Mouse (Mus musculus) thymus, postnatal 0 days (tissue): ENCODE data around the gene Thoc6. TPM values are rescaled to one million over a fixed set of nuclear protein-coding genes. Genes with fewer than 3 reads are reported as not detected.

Source experiments
- DNase-seq: peaks from one replicate; pipeline ENCODE4 v3.0.0-alpha.2; 2015; ENCODE audit warnings: low spot score
- polyA plus RNA-seq: library from polyadenylated mRNA; unstranded; fragments of >200 nt; fragmentation: Nextera tagmentation; extraction: Ambion mirVana; gene quantifications from 2 replicates; pipeline ENCODE4 v1.2.1, GENCODE M21; 2015

The Thoc6 gene
- polyA plus RNA-seq: 47.3 and 50.7 TPM in 2 replicates

GRCm38 (mm10) chr17:23673424-23674073, at the start of gene Thoc6, which contains the start of gene Hcfc1r1:
Gene Thoc6 (minus strand): TSS chr17:23673882.
Gene Hcfc1r1 (plus strand): TSS chr17:23673596.
- peak; percentile 96 for DNase-seq

DNA sequence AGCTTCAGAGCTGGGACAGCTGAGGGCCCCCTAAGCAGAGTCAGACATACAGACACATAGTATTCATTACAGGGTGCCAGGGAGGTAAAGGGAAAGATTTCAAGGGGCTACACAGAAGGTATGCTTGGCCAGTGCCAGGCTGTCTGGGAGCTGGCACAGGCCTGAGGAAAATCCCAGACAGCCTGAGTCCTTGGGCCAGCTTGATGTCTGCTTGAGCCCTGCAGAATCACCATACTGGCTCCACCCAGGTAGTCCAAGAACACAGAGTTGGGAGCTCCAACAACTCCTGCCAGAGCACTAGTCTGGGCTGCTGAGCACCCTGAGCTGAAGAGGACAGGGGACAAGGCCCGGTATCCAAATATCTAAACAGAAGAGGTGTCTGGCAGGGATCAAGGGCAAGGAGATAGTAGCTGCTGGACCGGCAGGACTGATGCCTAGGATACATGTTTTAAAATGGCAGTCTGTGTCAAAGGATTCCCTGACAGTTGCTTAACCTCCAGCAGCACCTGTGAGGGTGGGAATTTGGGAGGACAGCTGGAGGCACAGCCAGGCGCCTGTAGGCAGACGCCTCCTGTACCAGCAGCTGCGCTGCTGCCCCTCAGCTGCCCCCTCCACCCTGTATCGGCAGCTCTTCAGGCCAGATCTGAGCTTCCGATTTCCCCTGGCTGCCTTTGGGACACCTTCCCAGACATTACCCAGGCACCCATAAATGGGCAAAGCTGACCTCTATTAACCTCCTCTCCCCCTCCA, 48.9 kb upstream of the Thoc6 start, which contains the start of gene 1520401A03Rik:
TSS of gene 1520401A03Rik (minus strand) at position 408 of the 750 bp plus-strand sequence.
- no peak for DNase-seq

- DNase-seq: no peak
Measured at GRCm38 (mm10) chr17:23721886-23722285, 48.2 kb upstream of the Thoc6 start.

DNA sequence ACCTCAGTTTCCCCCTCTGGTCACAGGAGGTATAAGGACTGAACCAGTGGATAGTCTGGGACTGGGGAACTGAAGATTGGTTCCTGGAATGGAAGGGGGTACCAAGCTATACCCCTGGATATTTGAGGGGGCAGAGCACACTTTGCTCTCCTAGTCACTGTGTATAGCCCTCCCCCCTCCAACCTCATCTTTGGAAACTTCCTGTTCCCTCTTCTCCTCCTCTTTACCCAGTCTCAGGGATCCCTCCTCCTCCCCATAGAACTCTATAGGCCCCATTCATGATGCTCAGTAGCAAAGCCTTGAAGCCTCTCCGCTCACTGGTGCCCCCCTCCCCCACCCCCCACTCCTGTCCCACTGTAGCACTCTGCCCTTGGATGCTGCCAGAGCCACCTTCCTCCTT, 45.8 kb upstream of the Thoc6 start:
- no peak for DNase-seq

- no peak for DNase-seq
Measured at GRCm38 (mm10) chr17:23717003-23717402, 43.3 kb upstream of the Thoc6 start.

- peak; percentile 69 for DNase-seq
Measured at GRCm38 (mm10) chr17:23706212-23706611, 32.5 kb upstream of the Thoc6 start.

DNA sequence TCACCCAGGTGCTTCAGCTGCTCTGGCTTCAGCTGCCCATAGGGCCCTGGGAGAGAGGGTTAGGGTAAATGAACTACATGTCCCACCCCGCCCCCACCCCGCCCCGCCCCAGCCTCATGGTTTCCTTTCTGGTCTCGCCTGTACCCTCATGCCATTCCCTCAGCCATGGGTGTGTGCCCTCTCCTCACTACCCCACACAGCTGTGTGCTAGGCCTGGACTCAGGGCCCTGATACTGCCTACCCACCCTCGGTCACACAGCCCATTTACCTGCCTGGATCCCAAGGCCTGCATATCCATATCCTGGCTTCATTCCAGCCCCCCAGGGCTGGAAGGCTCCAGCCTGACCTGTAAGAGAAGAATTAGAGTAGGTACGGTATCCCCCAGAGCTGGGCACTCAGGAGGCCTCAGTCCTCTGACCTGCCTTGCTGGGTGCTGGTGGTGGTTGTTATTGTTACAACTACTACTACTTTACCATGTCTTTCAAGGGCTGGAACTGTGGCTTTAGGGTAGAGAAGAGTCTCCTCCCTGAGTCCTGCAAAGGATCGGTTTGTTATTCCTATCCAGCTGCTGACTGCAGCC, 31.9 kb upstream of the Thoc6 start:
- no peak for DNase-seq

- DNase-seq: no peak
Measured at GRCm38 (mm10) chr17:23704741-23705140, 31.1 kb upstream of the Thoc6 start.

DNA sequence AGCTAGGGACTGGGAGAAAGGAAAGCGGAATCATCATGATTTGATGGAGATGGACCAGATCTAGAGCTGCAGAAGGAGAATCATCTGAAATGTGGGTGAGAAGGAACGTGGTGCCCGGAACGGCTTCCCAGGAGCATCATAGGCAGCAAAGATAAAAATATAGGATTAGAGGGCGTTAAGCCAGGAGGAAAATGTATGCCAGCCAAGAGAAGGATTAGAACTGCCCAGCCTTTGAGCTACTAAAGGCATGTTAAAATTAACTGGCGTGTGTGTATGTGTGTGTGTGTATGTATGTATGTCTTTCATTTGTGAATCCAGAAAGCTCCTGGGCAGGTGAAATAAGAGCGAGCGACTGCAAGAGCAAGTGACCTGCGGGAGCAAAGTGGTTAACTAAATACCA, 29.6 kb upstream of the Thoc6 start:
- DNase-seq: no peak

- peak; percentile 71 for DNase-seq
Measured at GRCm38 (mm10) chr17:23700079-23700478, 26.4 kb upstream of the Thoc6 start.

DNA sequence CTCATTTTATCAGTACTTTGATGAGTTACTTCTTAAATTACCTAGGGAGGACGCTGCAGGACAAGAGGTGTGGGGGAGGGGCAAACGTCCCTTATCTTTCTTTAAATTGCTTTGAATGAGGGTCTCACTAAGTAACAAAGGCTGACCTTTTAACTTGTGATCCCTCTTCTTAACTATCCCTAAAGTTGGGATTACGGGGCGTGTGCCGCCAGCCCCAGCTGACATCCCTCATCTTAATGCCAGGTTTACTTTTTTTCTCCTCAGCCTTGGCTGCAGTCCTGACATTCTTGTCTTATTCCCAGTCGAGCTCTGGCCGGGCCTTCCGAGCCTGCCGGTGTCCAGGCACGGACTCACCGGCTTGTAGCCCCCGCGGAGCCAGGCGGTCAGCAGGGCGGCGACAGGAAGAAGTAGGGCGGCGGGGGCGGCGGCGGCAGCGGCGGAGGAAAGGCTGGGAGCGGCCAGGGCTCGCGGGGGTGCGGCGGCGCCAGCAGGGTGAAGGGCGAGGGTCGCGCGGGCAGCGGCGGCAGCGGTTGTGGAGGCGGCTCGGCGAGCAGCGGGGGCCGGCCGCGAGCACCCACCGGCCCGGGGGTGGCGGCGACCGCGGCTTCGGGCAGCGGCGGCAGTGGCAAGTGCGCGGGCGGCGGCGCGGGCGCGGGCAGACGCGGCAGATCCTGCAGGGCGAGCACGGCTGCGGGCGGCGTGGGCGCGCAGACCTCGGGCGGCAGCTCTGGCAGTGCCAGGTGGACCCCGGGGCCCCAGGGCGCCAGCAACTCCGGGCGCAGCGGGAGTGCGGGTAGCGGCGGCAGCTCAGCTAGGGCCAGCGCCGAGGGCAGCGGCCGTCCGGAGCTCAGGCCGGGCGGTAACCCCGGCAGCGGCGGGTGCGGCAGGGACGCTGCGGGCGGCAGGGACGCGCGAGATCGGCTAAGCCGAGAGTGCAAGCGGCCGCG, 25.7 kb upstream of the Thoc6 start:
- DNase-seq: no peak

- no peak for DNase-seq
Measured at GRCm38 (mm10) chr17:23695801-23696200, 22.1 kb upstream of the Thoc6 start.

GRCm38 (mm10) chr17:23694491-23694890, 20.8 kb upstream of the Thoc6 start:
- no peak for DNase-seq

DNA sequence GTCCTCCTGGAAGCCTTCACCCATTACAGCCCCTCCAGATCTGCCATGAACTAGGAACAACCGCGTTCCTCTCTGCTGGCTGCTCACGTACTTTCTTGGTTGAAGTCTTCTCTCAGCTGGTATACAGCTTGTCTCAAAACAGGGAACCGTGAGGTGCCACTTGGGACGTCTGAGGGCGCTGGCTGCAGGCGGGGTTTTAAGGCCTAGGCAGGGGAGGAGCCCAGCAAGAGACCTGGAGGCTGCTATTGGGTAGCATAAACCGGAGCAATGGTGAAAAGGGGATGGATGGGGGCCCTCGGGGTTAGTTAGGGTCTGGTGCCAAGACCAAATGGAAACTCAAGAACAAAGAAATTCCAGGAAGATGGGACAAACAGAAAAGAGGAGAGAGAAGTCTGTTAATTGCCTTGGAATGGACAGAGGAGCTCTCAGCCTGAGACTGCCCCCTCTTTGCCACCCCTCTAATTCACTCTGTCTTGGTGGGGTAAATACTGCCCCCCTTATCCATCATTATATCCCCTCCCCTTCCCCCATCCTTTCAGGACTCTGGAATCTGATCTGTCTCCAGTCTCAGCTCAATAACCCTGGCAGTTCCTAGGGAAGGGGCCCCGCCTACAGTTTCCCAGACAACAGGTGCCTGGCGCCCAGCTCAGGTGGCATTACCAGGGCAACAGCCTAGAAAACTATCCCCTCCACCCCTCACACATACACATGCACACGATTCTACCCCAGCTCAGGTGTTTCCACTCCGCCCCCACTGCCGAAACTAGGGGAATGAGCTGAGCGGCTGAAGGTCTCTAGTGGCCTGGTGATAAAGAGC, 10.4 kb upstream of the Thoc6 start, which contains the start of gene Cldn9:
TSS of gene Cldn9 (minus strand) at position 171 of the 817 bp plus-strand sequence.
- no peak for DNase-seq

GRCm38 (mm10) chr17:23683226-23683625, 9.5 kb upstream of the Thoc6 start:
- no peak for DNase-seq

- DNase-seq: no peak
Measured at GRCm38 (mm10) chr17:23682530-23682929, 8.8 kb upstream of the Thoc6 start.

GRCm38 (mm10) chr17:23682092-23682491, 8.4 kb upstream of the Thoc6 start:
- no peak for DNase-seq

DNA sequence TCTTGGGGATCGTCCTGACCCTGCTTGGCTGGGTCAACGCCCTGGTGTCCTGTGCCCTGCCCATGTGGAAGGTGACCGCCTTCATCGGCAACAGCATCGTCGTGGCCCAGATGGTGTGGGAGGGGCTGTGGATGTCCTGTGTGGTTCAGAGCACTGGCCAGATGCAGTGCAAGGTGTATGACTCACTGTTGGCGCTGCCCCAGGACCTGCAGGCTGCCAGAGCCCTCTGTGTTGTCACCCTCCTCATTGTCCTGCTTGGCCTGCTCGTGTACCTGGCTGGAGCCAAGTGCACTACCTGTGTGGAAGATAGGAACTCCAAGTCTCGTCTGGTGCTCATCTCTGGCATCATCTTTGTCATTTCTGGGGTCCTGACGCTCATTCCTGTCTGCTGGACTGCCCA, 7.4 kb upstream of the Thoc6 start:
- no peak for DNase-seq

DNA sequence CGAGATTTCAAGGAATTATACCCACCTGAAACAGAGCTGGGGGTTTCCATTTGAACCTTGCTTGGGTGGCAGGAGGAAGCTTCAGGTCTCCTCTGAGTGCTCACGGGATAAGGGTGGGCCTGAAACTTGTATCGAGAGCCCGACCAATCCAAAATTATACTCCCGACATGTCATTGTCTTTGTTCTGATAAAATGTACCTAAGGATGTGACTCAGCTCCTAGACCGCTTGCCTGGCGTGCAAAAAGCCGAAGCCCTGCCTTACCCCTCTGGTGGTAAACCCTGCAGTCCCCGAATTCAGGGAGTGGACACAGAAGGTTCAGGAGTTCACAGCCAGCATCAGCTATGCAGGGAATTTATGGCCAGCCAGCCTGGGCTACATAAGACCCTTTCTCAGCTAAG, 6.7 kb upstream of the Thoc6 start:
- DNase-seq: no peak

GRCm38 (mm10) chr17:23679127-23679835, 5.6 kb upstream of the Thoc6 start, which contains the start of gene Cldn6:
Gene Cldn6 (plus strand): TSS chr17:23679249.
- DNase-seq: no peak
